Mouse (Mus musculus) monocyte, adult 5-6 weeks (primary cell): ENCODE data around the gene Ky. TPM values are rescaled to one million over a fixed set of nuclear protein-coding genes. Genes with fewer than 3 reads are reported as not detected.

Experiments used
- ATAC-seq: fragments of 153-309, 156-312 bp; replicated peaks from 2 replicates; pipeline ENCODE4 v1.8.0; 2017; ENCODE audit warnings: mild to moderate bottlenecking; ENCODE audit not compliant: low TSS enrichment, insufficient number of reproducible peaks, severe bottlenecking, poor library complexity, low FRiP score
- total RNA-seq: library from RNA; stranded (forward); fragments of 200-1000, 200-491, 200-594 nt; gene quantifications from 3 replicates; pipeline ENCODE4 v1.2.3, GENCODE M21; 2017

The Ky gene
- total RNA-seq = not detected in 3 replicates

DNA sequence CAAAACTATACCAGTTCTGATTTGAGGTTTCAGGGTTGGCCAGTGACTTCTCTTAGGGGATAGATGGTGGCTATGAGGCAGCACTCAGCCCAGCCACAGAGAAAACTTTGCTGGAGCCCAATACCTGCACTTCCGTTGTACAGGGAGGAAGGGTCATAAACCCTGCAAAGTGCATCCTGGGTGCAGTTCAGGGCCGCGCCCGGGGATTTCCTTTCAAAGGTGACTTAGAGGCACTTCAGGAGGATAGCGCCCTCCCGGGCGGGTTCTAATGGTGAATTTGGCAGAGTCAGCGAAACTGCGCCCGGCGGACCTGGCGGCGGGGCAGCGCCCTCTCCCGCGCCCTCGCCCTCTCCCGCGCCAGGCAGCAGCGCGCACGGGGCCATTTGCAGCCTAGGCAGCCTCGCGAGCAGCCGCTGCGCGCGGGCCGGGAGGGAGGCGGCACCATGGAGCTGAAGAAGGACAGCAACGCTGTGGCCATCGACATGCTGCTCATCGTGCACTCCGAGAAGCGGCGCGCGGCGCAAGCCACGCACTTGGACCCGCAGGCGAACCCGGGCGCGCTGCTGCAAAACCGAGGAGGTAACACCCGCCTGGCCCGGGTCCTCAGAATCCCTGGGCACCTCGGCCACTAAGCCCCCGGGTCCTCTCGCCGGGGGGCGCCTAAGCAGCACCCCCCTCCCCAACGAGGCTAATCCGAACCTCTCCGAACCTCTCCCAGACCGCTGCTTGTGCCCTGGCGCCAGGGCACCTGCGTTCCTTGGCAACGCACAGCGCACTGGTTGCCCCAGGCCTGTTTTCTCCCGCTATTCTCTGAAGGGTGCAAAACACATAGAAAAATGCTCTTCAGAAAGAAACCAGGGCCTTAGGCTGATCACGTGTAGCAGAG is at the start of gene Ky:
TSS of gene Ky (plus strand) at position 51 of the 886 bp plus-strand sequence.
- no peak for ATAC-seq

DNA sequence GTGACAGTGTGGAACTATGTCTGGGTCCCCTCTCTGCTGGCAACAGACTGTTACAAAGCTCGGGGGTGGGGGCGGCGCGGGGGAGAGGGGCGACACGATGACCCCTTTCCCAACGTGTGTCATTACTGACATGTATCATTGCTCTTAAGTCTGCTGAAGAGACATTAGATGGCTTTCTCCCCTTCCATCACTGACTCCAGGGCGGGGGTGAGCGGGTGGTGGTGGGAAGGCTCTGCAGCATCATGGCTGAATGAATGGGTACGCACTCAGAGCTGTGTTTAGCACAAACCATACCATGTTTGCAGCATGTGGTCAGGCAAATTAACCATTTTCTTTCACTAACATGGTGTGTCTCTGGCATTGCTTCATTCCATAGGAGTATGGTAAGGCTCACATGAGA is 43.3 kb upstream of the Ky start:
- ATAC-seq = no peak

DNA sequence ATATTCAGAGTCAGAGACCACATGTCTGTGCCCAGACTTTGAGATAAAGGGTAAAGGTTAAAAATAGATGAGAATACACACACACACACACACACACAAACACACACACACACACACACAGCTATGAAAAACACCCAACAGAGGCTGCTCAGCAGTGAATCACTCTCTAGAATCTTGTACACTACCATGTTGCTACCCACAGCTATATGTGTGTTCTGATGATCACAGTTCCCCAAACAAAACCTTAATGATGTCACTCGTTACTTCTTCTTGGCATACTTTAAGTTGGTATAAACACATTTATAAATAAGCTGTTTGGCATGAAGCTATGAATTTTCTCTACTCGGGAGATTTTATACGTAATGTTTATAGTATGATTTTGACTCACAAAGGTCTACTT is 40.5 kb upstream of the Ky start:
- no peak for ATAC-seq

DNA sequence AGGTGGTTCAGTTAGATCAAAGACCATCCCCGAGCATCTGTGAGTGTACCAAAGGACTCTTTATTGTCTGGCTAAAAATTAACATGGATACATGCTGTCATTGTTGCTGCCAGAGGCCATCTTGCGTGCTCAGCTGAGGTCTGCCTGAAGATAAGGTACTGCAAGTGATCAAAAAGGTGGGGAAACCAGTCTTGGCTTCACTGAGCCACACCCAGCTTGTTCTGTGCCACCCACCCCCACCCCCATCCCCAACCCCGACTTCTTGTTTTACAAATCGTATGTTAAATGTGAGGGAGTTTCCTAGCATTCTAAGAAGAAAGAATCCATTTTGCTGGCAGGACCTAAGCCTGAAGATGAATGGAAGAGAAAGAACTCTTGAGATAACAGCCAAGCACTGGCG is 39.8 kb upstream of the Ky start:
- no peak for ATAC-seq

DNA sequence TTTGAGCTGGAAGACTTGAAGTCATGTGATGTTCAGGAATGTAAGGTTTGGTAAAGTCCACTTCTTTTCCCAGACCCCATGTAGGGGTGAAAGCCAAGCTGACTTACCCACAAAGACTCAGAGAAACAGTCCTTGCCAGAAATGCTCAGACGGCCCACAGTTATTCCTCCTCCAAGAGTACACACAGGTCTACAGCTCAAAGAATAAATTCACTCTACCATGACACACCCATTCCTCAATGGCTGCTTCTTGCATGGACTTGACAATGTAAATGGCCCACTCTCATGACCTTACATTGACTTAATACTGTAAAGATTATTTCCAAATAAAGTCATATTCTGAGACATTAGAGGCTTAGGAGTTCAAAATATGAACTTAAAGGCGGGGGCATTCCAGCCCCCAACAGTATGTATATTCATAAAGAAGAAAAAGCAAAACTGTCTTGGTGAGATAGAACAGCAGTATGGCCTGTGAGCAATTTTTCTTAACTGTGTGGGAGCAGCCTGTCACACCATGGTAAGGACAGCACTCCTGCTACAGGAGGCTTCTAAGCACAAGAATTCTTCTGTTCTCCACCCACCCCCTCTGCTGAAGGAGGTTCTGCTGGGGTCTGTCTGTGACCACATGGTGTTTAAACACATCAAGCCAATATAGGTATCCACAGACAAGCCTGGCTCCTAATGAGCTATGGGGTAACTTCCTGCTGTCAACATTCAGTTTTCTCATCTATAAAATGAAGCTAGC is 35.3 kb upstream of the Ky start:
- no peak for ATAC-seq

DNA sequence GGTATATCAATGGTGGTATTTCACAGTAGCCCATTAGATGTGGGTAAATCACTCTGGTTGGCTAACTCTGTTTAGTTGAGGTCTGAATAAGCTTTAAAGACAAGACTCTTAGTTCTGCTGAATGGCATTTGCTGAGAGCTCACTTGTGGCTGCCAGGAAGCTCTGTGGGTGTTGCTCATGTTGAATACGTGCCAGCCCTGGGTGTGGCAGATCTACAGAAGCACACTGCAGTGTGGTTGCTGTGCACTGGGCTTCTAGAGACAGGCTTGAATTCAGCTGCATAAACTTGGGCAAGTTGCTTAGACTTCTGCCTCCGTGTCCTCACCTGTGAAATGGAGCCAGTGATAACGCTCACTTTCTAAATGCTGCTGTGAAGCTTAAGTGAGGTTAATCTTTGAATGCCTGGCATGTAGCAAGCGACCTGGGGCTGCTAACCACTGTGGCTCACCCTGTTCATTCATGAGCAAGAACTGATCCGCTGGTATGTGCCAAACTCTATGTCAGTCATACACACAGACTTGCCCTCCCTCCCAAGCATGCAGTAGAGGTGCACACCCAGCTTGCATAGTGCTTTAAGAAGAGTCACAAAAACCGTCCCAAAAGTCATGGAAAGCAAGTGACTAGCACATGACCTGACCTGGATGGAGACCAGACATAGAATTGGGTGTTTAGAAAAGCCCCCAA is 27.6 kb upstream of the Ky start:
- no peak for ATAC-seq

DNA sequence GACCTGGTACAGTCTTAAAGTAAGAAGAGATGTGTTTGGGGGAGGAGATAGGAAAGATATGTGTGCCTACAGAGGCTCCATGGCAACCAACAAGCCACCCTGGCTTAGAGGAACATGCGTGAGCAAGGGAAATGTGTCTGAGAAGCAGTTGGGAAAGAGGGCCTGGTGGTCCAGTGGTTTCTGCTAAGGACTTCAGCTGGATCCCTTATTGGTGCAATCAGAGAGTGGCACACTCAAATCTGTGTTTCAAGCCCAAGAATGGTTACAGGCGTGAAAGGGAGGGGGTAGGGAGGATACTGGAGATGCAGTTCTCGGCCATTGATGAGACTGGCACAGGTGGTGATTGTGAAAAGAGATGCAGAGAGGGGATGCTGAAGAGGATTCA is 27.1 kb upstream of the Ky start:
- no peak for ATAC-seq

DNA sequence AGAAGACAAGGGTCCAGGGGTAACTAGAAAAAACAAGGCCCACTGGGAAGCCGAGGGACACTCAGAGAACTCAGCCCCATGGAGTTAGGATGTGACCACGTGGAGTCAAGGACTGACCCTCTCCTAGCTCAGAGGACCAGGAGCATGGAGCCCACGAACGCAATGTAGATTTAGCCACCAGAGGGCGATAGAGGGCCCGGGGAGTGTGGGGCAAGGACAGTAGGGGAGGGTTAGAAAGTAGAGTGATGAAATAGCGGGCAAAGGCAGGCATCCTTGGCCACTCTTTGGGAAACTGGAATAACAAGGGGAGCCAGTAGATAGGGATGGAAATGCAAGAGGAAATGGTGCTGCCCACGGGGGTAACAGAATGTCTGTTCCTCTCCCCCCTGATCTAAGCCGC is 26.5 kb upstream of the Ky start:
- ATAC-seq = no peak

DNA sequence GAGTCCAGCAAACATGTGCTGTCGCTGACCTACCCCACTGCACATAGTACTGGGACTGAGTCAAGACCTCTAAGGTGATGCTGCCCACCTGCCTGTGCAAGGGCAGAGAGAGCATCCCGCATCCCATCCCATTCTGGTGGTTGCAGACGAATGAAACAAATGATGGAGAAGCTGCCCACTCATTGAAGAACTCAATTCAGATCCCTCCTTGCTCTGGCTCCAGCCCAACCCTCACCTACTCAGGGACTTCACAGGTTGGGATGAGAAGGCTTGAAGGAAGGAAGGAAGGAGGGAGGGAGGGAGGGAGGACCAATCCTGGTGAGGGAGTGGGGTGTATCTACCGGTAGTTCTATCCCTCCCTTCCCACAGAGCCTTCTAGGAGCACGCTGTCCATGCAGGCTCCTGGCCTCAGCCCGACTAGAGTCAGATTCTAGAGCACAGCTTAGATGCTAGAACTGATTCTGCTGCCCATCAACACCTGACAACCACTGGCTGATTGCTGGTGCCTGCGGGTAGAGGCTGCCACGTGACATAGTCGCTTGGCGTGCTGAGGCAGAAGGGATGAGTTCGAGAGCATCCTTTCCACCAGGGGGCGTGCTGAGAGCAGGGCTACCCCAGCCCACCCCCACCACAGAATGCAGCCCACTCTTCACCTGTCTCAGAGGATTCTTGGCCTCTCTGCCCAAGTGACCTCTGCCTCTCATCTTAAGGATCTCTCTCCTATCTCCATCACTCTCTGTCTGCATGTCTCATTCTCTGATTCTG is 13.3 kb upstream of the Ky start:
- no peak for ATAC-seq

DNA sequence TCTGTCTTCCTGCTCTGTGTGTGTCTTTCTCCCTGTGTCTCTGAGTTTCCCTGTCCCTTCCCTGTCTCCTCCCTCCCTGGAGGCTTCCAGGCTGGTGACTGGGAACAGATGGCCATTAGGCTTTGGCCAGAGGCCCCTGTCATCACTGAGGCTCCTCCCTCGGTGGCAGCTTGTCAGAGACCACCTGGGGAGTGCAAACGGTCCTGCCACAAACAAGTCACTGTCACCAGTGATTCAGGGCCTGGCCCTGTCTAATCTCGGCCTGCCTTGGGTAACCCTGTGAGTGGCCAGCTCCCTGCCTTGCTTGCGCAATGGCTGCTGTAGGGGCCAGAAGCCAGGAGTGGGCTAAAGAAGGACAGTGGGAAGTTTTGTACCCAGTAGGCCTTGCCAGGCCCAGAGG is 12.5 kb upstream of the Ky start:
- no peak for ATAC-seq

DNA sequence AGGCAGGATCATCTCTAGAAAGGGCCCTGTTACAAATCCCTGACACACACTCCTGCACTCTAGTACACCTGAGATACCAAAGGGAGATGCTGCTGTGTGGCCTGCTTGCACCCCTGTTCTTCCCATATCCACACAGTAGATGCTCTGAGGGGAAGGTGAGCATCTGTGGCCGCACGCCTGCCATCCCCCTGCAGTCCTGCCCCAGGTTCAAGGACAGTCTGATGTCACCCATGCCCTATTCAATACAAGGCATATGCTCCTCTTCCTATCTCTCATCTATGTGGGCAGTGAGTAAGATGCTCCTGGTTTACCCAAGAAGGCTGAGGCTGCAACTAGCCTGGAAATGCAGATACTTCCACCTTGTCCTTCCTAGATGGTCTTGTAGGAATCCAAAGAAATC is 11.6 kb upstream of the Ky start:
- no peak for ATAC-seq

DNA sequence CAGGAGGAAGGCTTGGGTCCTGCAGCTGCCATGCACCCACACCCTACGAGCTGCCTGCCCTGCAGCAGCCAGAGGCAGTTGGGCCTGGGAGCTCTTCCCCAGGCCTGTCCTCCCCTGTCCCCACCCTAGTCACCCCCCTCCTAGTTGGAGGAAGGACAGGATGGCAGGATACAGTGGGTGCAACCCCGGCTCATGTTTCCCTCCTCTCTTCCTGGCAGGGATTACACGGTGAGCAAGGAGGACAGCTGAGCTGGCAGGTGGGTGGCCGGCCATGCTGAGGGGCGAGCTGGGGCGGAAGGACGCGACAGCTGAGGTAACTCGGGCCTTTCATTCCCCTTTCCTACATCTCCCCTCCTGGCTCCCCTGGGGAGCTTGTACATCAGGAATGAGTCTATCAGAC is 11.1 kb upstream of the Ky start:
- ATAC-seq = no peak

DNA sequence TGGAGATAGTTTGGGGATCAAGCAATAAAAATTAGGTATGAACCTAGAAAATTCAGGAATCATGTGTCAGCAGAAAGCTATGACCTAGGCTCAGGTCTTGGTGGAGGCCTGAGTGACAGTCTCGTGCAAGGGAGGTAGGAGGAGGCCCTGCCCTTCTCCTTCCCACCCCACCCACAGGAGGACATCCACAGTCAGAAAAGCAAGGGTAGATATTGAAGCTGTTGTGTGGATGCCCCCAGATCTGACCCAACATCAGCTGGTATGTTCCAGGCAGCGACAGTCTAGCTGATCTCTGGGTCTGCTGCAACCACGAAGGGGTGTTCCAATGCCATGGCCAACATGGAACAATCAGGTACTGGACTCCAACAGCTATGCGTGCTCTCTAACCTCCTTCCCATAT is 10.3 kb upstream of the Ky start:
- ATAC-seq = no peak

DNA sequence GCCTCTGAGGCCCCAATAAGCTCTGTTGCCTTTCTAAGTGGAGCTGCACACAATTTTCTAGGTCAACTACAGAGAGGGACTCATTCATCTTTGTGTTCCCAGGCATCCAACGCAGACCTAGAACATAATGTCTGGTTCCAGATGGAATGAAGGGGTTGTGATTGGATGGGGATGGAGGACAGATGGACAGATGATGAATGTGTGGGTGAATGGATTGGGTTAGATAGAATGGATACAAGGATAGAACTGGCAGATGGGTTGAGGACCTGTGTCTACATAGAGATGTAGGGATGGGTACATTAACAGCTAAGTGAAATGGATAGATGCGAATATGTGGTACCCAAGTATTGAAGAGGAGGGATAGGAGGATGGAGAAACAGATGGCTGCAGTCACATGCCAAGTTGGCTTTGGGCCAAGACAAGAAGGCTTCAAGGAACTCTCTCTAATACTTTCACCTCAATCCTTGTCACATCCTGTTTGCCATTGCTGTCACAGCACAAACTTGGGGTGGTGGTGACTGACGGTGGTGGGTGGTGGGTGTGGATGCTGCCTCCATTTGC is 9.0 kb upstream of the Ky start:
- ATAC-seq = no peak

DNA sequence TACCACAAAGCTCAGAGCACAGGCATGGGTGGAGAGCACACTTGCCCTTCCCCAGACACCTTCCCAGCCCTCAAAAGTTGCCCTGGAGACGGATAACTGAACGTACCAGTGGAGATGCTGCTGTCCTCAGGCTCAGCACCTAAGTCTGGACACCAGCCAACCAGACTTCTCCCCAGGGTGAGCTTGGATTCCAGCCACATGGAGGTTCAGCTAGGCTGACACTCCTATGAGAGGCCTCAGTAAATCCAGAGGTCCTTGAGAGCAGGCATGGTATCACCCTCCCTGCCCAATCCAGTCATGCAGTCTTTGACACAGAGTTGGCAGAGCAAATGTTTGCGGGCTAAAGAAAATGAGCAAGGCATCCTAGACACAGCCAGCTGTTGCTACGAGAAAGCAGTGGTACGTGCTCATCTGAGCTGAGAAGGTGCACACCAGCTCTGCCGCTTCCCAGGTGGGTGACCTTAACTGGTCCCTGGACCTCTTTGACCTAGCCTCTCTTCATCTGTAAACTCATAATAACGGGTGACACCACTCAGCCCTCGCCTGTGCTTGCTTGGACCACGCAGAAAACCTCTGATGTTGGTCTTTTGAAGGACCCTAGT is 8.4 kb upstream of the Ky start:
- no peak for ATAC-seq

DNA sequence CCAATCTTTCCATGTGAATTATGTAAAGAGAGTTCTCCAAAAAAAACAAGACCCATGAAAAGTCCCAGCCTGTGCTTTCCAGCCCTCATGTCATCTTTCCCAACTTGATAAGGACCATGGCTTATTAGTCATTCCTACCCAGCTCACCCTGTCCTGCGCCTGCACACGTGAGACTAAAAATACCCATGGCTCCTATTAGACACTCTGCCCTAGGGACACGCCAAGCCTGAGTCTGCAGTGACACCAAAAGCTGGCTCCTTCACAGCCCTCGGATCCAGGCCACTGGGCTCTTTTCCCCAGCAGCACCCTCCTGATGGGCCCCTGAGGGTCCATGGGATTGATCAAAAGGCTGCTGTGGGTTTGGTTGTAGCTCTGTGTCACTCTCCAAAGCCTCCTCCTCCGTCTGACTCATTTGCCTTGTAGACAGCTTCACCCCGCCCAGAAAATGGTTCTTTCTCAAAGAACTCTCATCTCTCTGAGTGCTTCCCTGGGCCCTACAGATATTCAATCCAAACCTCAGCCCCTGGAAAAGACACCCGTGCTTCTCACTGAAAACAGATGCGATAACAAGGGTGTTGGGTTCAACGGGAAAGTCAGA is 7.6 kb upstream of the Ky start:
- ATAC-seq = no peak

DNA sequence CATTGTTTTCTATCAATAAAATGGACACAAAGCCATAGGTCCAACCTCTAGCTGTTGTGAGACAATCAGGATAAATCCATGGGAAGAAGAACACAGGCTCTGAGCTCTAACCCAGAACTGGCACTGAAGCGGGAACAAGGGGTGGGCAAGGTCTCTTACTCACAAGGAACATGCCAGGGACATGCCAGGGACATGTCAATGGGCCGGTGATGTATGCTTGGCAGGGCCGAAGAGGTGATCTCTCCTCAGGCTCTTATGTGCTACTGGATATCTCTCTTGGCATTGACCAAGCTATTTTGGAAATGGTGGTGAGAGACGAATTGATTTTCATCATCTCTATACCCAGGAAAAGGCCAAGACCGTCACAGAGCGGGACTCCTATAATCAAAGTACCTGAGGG is 6.8 kb upstream of the Ky start:
- ATAC-seq = no peak

DNA sequence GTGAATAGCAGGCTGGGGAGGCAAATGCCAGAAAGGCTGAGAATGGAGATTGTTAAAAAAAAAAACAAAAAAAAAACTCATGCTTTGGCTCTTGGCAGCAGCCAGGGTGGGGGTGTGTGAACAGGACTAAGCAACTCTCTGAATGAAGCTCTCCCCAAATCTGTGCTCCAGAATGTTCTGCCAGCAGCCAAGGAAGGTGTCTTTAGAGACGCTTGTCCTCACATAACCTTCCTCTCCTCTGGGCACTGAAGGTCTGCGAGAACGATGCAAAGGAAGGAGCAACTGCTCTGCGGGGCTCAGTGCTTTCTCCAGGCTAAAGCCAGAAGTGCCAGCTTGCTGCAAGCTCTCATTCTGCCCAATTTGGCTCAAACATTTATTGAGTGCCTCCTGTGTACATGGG is 6.3 kb upstream of the Ky start:
- ATAC-seq = no peak
